Mouse (Mus musculus) erythroblast, adult 5-6 weeks (primary cell): ENCODE results near the gene Sp3. TPM values are rescaled to one million over a fixed set of nuclear protein-coding genes. Genes with fewer than 3 reads are reported as not detected.
"Not testable (repeated sequence)": the region's sequence is repeated elsewhere in the genome, so short reads cannot be mapped to it uniquely, and the experiment has no call there.

Experiments
- ATAC-seq: replicated peaks from 2 replicates; pipeline ENCODE4 v1.8.0; 2016; ENCODE audit warnings: moderate number of reproducible peaks, mild to moderate bottlenecking, moderate TSS enrichment, inconsistent platforms; ENCODE audit not compliant: poor library complexity, low FRiP score, severe bottlenecking
- total RNA-seq, 2 experiments: library from RNA; stranded (forward) in 1 of 2; stranded (reverse) in 1 of 2; fragments of 150-400 nt in 1 of 2; fragments of 200-764, 138-1000 nt in 1 of 2; gene quantifications; 2 replicates each; pipeline versions ENCODE4 v1.2.3 to v1.2.4; 2015 to 2017; ENCODE audit warnings: low replicate concordance in 2 of 2

The Sp3 gene
- total RNA-seq, 2 experiments from 2014 or later = 86.7 to 140 TPM

DNA sequence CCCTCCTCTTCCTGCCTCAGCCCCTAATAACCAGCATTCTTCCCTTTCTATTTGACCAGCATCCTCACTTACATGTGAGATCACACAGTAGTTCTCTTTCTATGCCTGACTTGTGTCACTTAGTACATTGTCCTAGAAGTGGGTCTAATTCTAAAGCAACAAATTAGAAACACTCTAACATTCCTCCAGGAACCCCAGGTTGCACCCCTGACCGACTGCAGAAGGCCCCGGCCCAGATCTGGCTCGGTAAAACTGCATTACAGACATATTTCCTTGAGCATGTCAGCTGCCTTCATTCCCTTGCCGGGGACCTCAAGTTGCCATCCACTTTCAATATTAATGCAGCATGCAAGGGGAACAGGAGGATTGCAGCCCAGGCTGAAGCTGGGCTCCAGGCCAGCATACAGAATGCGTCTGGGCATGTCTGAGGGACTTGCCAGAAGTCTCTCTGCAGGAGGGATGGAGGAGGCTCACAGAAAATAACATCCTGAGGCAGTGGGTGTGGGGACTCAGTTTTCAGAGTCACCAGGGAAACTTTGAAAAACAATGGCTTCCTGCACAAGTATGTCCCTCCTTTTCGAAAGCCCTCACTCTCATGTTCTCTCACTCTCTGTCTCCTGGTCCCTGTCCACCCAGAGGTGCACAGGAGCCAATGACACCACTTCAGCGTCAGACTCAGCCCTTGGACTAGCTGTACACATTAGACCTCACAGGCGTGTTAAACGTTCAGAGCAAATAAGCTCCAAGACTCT is 15.3 kb upstream of the Sp3 start:
- no peak for ATAC-seq

DNA sequence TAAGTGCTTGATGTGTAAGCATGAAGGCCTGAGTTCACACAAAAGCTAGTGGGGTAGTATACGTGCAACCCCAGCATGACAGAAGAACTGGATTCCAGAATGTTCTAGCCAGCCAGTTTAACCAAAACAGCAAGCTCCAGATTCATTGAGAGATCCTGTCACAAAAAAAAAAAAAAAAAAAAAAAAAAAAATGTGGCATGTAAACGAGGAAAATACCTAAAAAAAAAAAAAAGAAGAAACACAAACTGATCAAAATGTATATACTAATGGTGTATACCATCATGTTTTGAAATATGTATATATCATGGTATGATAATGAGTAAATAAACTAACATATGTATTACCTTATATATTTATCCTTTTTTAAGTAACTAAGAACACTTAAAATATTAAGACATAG is 13.9 kb upstream of the Sp3 start:
- ATAC-seq = no peak

DNA sequence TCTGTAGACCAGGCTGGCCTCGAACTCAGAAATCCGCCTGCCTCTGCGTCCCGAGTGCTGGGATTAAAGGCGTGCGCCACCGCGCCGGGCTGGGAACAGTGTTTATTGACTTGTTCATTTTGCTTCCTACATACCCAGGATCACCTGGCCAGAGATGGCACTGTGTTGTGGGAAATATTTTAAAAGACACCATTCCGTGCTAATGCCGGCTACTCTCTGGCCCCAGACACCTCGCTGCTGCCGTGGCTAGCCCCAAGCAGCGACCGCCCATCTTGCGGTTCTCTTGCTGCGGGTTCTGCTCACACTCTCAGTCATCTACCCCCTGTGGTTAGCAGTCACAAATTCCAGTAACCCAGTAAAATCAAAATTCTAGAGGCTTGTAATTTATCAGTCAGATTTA is 12.3 kb upstream of the Sp3 start:
- no peak for ATAC-seq

DNA sequence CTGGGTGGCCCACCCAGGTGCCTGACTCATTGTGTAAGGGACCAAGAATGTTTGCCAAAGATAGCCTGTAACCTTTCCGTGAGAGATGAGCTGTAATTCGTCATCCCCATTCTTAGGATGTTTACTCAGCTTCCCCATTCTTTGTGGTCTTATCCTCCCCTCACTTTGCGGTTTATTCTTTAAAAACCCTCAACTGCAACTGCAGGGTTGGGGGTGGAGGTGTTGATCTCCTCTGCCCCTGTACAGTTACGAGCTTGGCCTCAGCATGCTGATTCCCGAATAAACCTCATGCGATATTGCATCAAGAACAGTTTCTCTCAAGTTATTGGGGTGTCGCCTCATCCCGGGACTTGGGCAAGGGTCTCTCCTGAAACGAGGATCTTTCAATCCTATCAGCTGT is 8.7 kb upstream of the Sp3 start:
- ATAC-seq = not testable (repeated sequence)

DNA sequence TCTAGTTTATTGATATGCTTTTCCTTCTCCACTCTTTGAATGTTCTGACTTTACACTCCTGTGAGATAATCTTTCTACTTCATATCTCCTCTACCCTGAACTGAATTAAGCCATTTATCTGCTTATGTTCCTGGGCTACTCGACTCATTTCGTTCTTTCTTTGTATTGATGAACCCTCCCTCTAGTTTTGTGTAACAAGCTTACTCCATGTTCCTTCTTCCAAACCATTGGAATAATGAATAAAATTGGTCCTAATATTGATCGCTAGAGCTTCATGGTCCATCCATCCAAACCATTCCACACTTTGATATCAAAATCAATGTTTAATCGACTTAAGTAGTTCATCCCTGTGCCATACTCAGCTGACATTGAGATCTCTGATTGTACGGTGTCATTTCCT is 6.4 kb upstream of the Sp3 start, which contains the start of gene Gm11084:
Gene Gm11084, minus strand, starts transcription at position 101 of the 400 bp plus-strand sequence.
- no peak for ATAC-seq

DNA sequence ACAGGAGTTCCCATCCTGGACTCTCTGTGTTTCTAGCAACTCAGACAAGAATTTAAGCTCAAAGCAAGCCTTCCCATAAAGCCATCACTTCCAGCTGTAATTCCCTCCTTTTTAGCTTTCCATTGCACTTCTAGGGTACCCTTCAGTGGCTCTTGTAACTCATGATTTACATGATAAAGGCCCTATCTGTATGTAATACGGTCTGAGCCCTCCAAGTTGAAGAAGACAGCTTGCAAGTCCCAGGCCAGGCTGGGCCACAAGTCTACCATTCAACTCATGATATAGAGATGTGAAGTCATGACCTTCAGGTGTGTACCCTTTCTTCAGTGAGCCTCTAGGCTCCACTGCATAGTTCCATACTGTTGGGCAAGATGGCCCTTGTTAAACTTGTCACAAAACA is 5.3 kb upstream of the Sp3 start:
- no peak for ATAC-seq

DNA sequence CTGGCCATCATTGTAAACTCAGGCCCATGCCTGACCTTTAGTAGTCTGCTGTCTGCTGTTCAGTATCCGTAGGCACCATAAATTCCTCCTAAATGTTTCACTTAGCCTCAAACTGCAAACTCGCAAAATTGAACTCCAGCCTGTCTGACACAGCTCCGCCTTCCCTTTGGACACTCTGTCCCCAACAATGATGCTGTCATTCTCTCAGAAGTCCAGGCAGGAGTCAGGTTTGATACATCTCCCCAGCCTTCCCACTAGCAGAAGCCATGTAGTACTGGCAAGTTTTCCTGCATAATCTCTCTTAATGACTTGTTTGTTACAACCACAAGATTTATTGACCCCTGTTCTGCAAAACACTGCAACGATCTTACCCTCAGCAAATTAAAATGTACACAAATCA is 4.6 kb upstream of the Sp3 start:
- no peak for ATAC-seq

DNA sequence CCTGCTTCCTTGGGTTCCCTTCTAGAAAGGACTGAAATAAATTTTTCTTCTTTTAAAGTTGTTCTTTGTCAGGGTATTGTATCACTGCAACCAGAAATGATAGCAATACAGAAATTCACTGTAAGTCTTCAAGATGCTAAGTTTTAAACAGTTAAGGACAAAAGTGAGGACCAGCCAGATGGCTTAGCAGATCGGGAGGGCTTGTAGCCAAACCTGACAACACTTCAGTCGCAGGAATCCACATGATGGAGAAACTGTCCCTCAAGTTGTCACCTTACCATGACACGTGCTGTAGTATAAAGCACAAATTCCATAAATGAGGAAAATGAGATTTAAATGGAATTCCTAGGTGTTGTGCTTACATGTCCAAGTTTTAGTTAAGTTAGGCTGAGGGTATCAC is 3.0 kb upstream of the Sp3 start:
- no peak for ATAC-seq

DNA sequence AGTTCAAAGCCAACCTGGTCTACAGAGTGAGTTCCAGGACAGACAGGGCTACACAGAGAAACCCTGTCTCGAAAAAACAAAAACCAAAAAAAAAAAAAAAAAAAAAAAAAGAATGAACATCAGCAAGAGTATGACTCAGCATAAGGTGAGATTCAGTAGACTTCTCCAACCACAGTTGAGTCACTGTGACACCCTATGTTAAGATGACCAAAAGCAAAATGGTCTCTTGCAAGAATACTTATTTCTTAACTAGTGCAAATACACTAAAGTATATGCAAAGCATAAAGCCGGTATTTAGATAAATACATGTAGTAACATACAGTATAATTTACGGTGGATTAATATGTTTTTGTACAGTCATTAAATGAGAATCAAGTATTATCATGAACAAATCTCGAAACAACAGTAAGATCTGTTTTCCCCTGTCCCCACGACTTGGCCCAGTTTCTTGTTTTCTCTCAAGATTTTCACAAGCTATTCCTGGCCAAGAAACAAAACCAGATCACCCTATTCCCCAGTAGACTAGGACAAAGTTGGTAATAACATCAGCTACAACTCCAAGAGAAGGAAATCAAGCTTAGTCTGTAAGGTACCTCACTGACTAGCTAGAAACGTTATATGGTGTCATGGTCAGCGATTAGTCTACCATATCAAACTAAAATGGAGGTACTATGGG is 2.0 kb upstream of the Sp3 start:
- ATAC-seq = no peak

DNA sequence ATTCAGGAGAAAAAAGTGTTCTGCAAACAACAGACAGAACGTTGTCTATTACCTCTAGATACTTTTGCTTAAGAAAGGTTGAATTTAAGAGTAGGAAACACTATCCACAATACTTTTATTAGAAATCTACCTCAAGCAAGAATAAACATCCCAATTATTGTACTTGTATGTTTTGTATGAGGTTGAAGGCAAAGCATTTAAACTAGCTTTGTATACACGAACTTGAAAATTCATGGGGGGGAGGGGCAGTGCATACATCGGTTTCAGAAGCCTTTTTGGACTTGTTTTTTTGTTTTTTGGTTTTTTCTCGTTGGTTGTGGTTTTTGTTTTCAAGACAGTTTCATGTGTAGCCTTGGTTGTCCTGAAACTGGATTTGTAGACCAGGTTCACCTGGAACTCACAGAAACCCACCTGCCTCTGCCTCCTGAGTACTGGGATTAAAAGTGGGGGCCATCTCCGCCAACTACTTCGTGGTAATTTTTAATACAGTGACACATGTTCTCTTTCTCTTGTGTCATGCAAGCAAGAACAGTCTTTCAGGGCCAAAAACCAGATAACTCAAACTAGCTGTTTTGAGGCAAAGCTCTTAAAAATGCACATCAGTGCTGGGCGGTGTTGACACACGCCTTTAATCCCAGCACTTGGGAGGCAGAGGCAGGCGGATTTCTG is 1.3 kb upstream of the Sp3 start:
- ATAC-seq = no peak

DNA sequence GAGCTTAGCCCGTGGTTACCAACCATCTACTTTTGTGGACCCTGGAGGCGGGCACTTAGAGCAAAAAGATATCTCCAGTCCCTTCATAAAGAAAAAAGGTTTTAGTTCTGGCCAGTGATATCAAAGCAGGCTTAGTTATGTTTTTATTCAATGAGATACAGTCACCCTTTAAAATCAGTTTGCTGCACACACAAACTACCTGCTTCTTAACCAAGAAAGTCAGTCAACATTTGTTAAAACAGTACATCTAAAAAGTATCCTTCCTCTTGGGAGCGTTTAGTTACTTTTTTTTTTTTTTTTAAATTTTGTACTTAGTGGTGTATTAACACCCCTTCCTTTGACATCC is 802 bp upstream of the Sp3 start:
- ATAC-seq = no peak

DNA sequence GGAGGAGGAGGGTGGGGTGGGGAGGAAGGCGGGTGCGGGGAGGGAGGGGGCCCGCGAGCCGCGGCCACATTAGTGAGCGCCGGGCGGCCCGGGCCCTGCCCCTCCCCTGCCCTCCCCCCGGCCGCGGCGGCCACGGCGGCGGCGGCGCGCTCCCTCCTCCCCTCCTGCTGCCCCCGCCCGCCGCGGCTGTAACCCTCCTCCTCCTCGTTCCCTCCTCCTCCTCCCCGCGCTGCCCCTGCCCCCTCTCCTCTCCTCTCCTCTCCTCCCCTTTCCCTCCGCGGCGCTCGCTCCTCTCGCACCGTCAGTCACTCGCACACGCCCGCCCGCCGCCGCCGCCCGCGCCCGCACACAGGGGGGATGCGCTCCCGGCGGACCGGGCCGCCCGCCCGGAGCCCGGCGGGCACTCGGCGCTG is 581 bp downstream of the Sp3 start:
- peak; percentile 37 for ATAC-seq

DNA sequence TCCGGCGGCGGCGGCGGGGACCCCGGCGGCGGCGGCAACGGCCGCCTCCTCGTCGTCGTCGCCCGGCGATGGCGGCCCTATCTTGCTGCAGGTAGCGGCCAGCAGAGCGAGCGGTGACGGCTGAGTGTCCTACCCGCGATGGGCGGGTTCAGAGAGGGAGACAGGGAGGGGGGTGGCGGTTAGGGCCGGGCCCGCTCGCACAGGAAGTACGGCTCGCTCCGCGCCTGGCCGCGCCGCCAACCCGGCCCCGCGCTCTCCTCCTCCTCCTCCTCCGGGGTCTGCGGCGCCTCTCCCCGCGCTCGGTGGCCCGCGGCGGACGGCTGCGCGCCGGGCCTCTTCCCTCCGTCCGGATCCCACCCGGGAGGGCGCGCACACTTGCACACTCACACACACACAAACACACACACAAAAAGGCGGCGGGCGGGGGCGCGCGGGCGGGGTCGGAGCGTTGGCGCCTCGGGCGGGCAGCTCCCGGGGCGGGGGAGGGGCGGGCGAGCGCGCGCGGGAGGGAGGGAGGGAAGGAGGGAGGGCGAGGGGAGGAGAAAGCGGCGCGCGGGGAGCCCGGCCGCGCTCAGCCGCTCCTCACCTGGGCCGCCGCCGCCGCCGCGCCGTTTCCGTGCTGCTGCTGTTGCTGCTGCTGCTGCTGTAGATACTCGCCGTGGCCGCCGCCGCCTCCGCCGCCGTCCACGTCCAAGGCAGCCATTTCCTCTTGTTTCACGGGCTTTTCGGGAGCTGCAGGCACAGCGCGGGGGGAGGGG is 1.2 kb downstream of the Sp3 start:
- ATAC-seq = peak; percentile 66

DNA sequence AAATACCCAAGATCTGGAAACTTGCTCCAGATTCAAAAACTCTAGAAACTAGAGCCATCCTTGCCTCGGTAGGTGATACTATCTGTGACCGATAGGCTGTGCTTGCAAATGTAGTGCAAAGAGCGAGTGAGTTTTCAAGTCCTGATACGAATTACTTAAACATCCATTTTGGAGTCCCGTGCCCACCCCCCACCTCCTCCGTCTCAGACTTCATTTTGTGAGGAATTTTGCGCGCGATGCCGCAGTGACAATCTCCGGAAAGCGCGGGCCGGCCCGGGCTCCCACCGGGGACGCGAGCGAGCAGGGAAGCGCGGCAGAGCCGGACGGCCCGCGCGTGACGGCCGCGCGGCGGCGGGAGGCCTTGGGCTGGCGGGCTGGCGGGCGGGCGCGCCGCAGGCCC is 1.8 kb downstream of the Sp3 start:
- 0 out of 2 replicates have a peak, but pooled peaks have one; percentile 31 for ATAC-seq

DNA sequence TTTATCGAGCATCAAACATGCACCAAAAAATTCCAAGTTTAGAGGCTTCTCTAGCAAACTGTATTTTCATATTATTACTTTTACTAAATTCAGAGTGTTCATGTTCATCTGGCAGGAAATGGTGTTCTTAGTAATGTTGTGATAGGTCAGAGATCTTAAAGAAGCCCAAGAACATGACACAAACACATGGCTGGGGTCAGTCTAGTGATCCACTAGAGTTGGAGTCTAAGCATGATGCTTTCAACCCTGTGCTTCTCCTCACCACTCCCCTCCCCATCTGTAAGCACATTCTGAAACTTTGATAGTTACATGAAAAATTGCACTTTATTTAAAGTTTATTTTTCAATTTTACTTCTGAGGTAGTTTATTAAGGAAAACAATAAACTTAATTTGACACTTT is 3.0 kb downstream of the Sp3 start:
- ATAC-seq = no peak

DNA sequence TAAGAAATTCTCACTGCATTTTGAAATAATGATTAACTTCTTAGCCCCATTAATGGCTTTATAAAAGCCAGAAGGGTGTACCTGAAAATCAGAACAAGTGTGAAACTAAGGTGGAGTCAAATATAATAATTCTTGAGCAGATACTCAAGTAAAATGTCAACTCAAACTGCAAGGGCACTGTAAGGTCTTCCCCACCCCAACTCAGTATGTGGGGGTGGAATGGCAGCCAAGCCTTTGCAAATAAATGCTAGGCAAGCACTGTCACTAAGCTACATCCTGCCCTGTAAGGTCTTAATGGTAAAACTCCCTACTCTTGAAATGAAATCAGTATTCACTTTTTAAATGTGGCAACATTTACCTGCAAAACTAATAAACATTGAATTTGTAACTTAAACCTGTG is 4.2 kb downstream of the Sp3 start:
- ATAC-seq = no peak

DNA sequence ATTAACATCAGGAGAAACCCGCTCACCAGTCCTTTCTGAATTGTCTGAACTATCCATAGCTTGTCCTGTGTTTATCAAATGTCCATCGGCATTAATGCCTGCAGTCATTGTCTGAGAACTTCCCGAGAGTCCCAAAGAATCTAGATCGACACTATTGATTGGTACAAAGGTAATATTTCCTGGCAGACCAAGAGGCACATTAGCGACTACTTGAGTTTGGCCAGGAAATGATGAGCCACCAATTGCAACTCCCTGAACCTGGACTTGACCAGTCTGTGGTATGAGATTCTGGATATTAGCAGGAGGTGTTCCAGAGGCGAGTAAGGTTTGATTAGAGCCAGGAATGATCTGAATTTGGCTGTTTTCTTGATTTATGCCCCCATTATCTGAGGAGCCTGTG is 9.4 kb downstream of the Sp3 start:
- ATAC-seq = no peak

DNA sequence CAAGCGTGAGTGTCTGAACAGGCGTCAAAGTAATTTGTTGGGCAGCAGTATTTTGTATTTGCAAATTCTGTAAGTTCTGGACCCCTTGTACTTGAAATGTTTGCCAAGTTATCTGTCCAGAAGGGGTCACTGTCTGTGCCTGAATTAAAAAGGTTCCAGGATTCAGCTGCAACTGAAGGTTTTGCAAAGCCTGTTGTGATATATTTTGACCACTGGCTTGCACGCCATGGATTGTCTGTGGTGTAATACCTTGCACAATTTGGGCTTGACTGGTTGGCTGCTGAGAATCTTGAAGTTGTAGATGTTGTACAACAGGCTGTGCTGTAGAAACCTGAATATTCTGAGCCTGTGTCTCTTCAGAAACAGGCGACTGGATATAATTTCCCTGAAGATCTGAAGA is 9.9 kb downstream of the Sp3 start:
- 0 out of 2 replicates have a peak, but pooled peaks have one; percentile 22 for ATAC-seq

DNA sequence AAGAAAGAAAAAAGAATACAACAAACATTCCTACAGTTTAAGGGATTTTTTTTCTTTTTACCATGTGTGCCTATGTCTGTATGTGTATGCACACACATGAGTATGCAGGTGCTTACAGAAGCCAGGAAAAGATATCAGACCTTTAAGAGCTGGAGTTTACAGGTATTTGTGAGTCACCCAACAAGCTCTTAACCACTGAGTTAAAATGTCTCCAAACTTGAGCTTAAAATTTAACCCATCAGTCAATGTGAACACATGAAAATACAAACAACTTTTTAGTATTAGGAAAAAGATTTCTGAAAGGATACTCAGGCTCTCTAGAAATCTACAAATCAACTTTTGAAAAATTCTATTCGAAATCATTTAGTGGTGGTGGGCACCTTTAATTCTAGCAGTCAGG is 11.7 kb downstream of the Sp3 start:
- no peak for ATAC-seq

DNA sequence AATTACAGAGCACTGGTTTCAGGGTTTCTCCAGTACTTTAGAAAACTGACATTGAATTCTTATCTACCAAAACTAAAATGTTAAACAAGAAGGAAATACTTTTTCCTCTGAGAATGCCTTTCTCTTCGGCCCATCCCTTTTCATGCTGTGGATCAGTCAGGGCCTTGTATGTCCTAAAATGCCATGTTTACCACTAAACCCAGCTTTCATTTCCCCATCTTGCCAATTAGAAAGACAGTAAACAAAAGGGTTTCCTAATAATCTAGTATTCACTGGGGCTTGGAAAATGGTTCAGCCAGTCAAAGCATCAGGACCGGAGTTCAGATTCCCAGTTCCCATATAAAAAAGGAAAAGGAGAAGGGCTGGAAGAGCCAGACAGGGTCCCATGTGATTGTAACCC is 14.8 kb downstream of the Sp3 start:
- no peak for ATAC-seq
